Comparison of ENCODE assay signal across 15 mouse cellular contexts in genomic region chr11:120931479-120931878, GRCm38 (mm10). TPM values are rescaled to one million over a fixed set of nuclear protein-coding genes. Genes with fewer than 3 reads are reported as not detected.
DNase-seq lines count a peak whose midpoint lies in the region; ATAC-seq and TF ChIP-seq lines count a peak whose summit lies in the region.
"Had no signal": no experiment of that assay in that cellular context is flagged by ENCODE, and none has a peak within 500 bp of the region (broad histone marks: within the 10 kb centered on the region; RNA-seq: fewer than 3 reads in every experiment).

No protein-coding gene starts in this region.

- no peaks in the 10 kb centered on the region for H3K36me3 ChIP-seq in forebrain, embryonic 15.5 days
- H3K36me3 ChIP-seq in forebrain, embryonic 11.5 days (ENCODE audit: control insufficient read depth, insufficient read depth, low read length): no peaks in the 10 kb centered on the region
- H3K36me3 ChIP-seq in hindbrain, embryonic 13.5 days: no peaks in the 10 kb centered on the region; the same call in 1 of the 2 replicates
- H3K36me3 ChIP-seq in hindbrain, embryonic 11.5 days (ENCODE audit: control insufficient read depth, insufficient read depth, low read length): peaks cover 4% of the 10 kb centered on the region; the same call in 1 of the 2 replicates
- H3K36me3 ChIP-seq in liver, embryonic 15.5 days (replicated peaks): peaks cover 6% of the 10 kb centered on the region
- peaks cover 24% of the 10 kb centered on the region; the same call in 1 of the 2 replicates for H3K36me3 ChIP-seq in liver, embryonic 12.5 days
- H3K36me3 ChIP-seq in stomach, embryonic 15.5 days: no peaks in the 10 kb centered on the region
- H3K36me3 ChIP-seq in stomach, postnatal 0 days (ENCODE audit: control insufficient read depth, insufficient read depth, low read length): no peaks in the 10 kb centered on the region; the same call in 1 of the 2 replicates

- H3K4me2 ChIP-seq in forebrain, embryonic 15.5 days (replicated peaks): 0 out of 2 replicates have a peak overlapping the region, but pooled peaks have one; percentile 8
- no peak overlapping the region for H3K4me2 ChIP-seq in forebrain, embryonic 11.5 days (ENCODE audit: low read depth, low read length, severe bottlenecking)
- peak overlapping the region; percentile 78; the same call in 1 of the 2 replicates for H3K4me2 ChIP-seq in hindbrain, embryonic 13.5 days
- no peak overlapping the region for H3K4me2 ChIP-seq in hindbrain, embryonic 11.5 days (replicated peaks; ENCODE audit: low read depth, low read length)
- no peak overlapping the region for H3K4me2 ChIP-seq in liver, embryonic 15.5 days
- H3K4me2 ChIP-seq in liver, embryonic 12.5 days: no peak overlapping the region; the same call in 1 of the 2 replicates
- H3K4me2 ChIP-seq in stomach, embryonic 15.5 days: peak overlapping the region; percentile 93; the same call in 1 of the 2 replicates
- H3K4me2 ChIP-seq in stomach, postnatal 0 days (replicated peaks; ENCODE audit: low read depth): no peak overlapping the region

- no peak for TF ChIP-seq EP300 in stomach, postnatal 0 days (optimal IDR thresholded peaks at IDR 0.05)

- H3K27ac ChIP-seq in forebrain, embryonic 15.5 days (replicated peaks): no peak overlapping the region
- H3K27ac ChIP-seq in forebrain, embryonic 11.5 days (ENCODE audit: low read depth, low read length): no peak overlapping the region
- no peak overlapping the region for H3K27ac ChIP-seq in hindbrain, embryonic 13.5 days
- H3K27ac ChIP-seq in hindbrain, embryonic 11.5 days (ENCODE audit: low read depth, low read length): no peak overlapping the region
- H3K27ac ChIP-seq in liver, embryonic 15.5 days (replicated peaks): no peak overlapping the region
- H3K27ac ChIP-seq in liver, embryonic 12.5 days: no peak overlapping the region
- H3K27ac ChIP-seq in stomach, embryonic 15.5 days: no peak overlapping the region
- H3K27ac ChIP-seq in stomach, postnatal 0 days (replicated peaks): no peak overlapping the region
- H3K27ac ChIP-seq: forebrain, embryonic 13.5 days; left cerebral cortex, adult 2 months had no signal

- H3K4me1 ChIP-seq in forebrain, embryonic 15.5 days: peaks cover 10% of the 10 kb centered on the region; the same call in 1 of the 2 replicates
- no peaks in the 10 kb centered on the region for H3K4me1 ChIP-seq in forebrain, embryonic 11.5 days (replicated peaks; ENCODE audit: control insufficient read depth, insufficient read depth, low read length)
- H3K4me1 ChIP-seq in hindbrain, embryonic 13.5 days (replicated peaks): peaks cover 10% of the 10 kb centered on the region
- no peaks in the 10 kb centered on the region for H3K4me1 ChIP-seq in hindbrain, embryonic 11.5 days (replicated peaks; ENCODE audit: control insufficient read depth, insufficient read depth, low read length)
- H3K4me1 ChIP-seq in liver, embryonic 15.5 days (replicated peaks): peaks cover 46% of the 10 kb centered on the region
- H3K4me1 ChIP-seq in liver, embryonic 12.5 days: peaks cover 57% of the 10 kb centered on the region
- H3K4me1 ChIP-seq in stomach, embryonic 15.5 days: no peaks in the 10 kb centered on the region; the same call in 1 of the 2 replicates
- no peaks in the 10 kb centered on the region for H3K4me1 ChIP-seq in stomach, postnatal 0 days (replicated peaks; ENCODE audit: control insufficient read depth, insufficient read depth)

- no peak overlapping the region for H3K9ac ChIP-seq in forebrain, embryonic 15.5 days (replicated peaks)
- no peak overlapping the region for H3K9ac ChIP-seq in forebrain, embryonic 11.5 days (ENCODE audit: low read length)
- H3K9ac ChIP-seq in hindbrain, embryonic 13.5 days: no peak overlapping the region
- H3K9ac ChIP-seq in hindbrain, embryonic 11.5 days (ENCODE audit: low read depth, low read length): no peak overlapping the region
- H3K9ac ChIP-seq in liver, embryonic 15.5 days: no peak overlapping the region
- no peak overlapping the region for H3K9ac ChIP-seq in liver, embryonic 12.5 days
- no peak overlapping the region for H3K9ac ChIP-seq in stomach, embryonic 15.5 days
- H3K9ac ChIP-seq in stomach, postnatal 0 days (ENCODE audit: low read length): no peak overlapping the region

- WGBS in forebrain, embryonic 15.5 days: 91% methylated on average over 4 of the region's 4 CpGs
- WGBS in forebrain, embryonic 11.5 days: 94% methylated on average over 4 of the region's 4 CpGs
- 89% methylated on average over 4 of the region's 4 CpGs for WGBS in hindbrain, embryonic 13.5 days
- WGBS in hindbrain, embryonic 11.5 days: 92% methylated on average over 4 of the region's 4 CpGs
- 82% methylated on average over 4 of the region's 4 CpGs for WGBS in liver, embryonic 15.5 days (ENCODE audit: insufficient replicate concordance)
- 84% methylated on average over 4 of the region's 4 CpGs for WGBS in liver, embryonic 12.5 days (ENCODE audit: insufficient replicate concordance)
- 93% methylated on average over 4 of the region's 4 CpGs for WGBS in stomach, embryonic 15.5 days
- 88% methylated on average over 4 of the region's 4 CpGs for WGBS in stomach, postnatal 0 days

- TF ChIP-seq CTCF in stomach, postnatal 0 days (IDR thresholded peaks at IDR 0.05; ENCODE audit: low read depth): no peak

- no peaks in the 10 kb centered on the region for H3K27me3 ChIP-seq in forebrain, embryonic 15.5 days
- H3K27me3 ChIP-seq in forebrain, embryonic 11.5 days (ENCODE audit: control insufficient read depth, insufficient read depth, low read length): no peaks in the 10 kb centered on the region
- H3K27me3 ChIP-seq in hindbrain, embryonic 13.5 days: no peaks in the 10 kb centered on the region
- no peaks in the 10 kb centered on the region for H3K27me3 ChIP-seq in hindbrain, embryonic 11.5 days (ENCODE audit: control insufficient read depth, insufficient read depth, low read length)
- no peaks in the 10 kb centered on the region for H3K27me3 ChIP-seq in liver, embryonic 15.5 days
- H3K27me3 ChIP-seq in liver, embryonic 12.5 days (replicated peaks): no peaks in the 10 kb centered on the region
- no peaks in the 10 kb centered on the region for H3K27me3 ChIP-seq in stomach, embryonic 15.5 days (replicated peaks)
- no peaks in the 10 kb centered on the region for H3K27me3 ChIP-seq in stomach, postnatal 0 days (ENCODE audit: control insufficient read depth, insufficient read depth, low read length)
- H3K27me3 ChIP-seq: CH12.LX; forebrain, embryonic 13.5 days had no signal

- no peaks in the 10 kb centered on the region for H3K9me3 ChIP-seq in forebrain, embryonic 15.5 days
- H3K9me3 ChIP-seq in forebrain, embryonic 11.5 days (ENCODE audit: control insufficient read depth, low read length): no peaks in the 10 kb centered on the region
- H3K9me3 ChIP-seq in hindbrain, embryonic 13.5 days: no peaks in the 10 kb centered on the region
- H3K9me3 ChIP-seq in hindbrain, embryonic 11.5 days (ENCODE audit: control insufficient read depth, low read length): no peaks in the 10 kb centered on the region
- no peaks in the 10 kb centered on the region for H3K9me3 ChIP-seq in liver, embryonic 15.5 days (replicated peaks)
- H3K9me3 ChIP-seq in liver, embryonic 12.5 days (replicated peaks): 0 out of 2 replicates have a peak, but pooled peaks cover 3% of the 10 kb centered on the region
- no peaks in the 10 kb centered on the region for H3K9me3 ChIP-seq in stomach, embryonic 15.5 days
- no peaks in the 10 kb centered on the region for H3K9me3 ChIP-seq in stomach, postnatal 0 days (ENCODE audit: control insufficient read depth, low read length)
- H3K9me3 ChIP-seq: forebrain, embryonic 13.5 days; limb, embryonic 10.5 days had no signal

- no peak for ATAC-seq in forebrain, embryonic 15.5 days (replicated peaks)
- ATAC-seq in forebrain, embryonic 11.5 days (replicated peaks; ENCODE audit: low FRiP score): no peak
- ATAC-seq in hindbrain, embryonic 13.5 days (ENCODE audit: low FRiP score): no peak
- ATAC-seq in hindbrain, embryonic 11.5 days (ENCODE audit: low FRiP score): no peak
- no peak for ATAC-seq in liver, embryonic 15.5 days (ENCODE audit: insufficient read depth)
- ATAC-seq in liver, embryonic 12.5 days: no peak
- no peak for ATAC-seq in stomach, embryonic 15.5 days (ENCODE audit: insufficient read depth, low FRiP score, low read depth)
- ATAC-seq in stomach, postnatal 0 days (ENCODE audit: low FRiP score, low TSS enrichment): no peak

- no peak overlapping the region for H3K4me3 ChIP-seq in forebrain, embryonic 15.5 days
- no peak overlapping the region for H3K4me3 ChIP-seq in forebrain, embryonic 11.5 days (ENCODE audit: low read depth, low read length)
- H3K4me3 ChIP-seq in hindbrain, embryonic 13.5 days: no peak overlapping the region
- H3K4me3 ChIP-seq in hindbrain, embryonic 11.5 days (ENCODE audit: low read depth, low read length): no peak overlapping the region
- H3K4me3 ChIP-seq in liver, embryonic 15.5 days (replicated peaks): peak overlapping the region; percentile 82; the same call in 1 of the 2 replicates
- H3K4me3 ChIP-seq in liver, embryonic 12.5 days: no peak overlapping the region; the same call in 1 of the 2 replicates
- no peak overlapping the region for H3K4me3 ChIP-seq in stomach, embryonic 15.5 days (replicated peaks)
- H3K4me3 ChIP-seq in stomach, postnatal 0 days (ENCODE audit: low read depth, low read length): no peak overlapping the region

- DNase-seq in forebrain, embryonic 11.5 days (ENCODE audit: low spot score): no peak
- DNase-seq in hindbrain, embryonic 11.5 days (ENCODE audit: low spot score): no peak
- no peak for DNase-seq in stomach, postnatal 0 days (ENCODE audit: low spot score)
- DNase-seq: cerebellum, adult 9-10 months; heart, postnatal 36 days; thymus, postnatal 4 days had no signal

RNA-seq across cellular contexts. Expression of gene Ccdc57, which starts 1.2 kb away (rescaled TPM):
- 6.7 and 7.0 TPM in 2 replicates for polyA plus RNA-seq in forebrain, embryonic 15.5 days (2015; fragmentation: Nextera tagmentation; extraction: Ambion mirVana)
- polyA plus RNA-seq in forebrain, embryonic 11.5 days (2014; fragmentation: Nextera tagmentation; extraction: Ambion mirVana): 6.1 and 7.7 TPM in 2 replicates
- polyA plus RNA-seq in hindbrain, embryonic 13.5 days (2015; fragmentation: Nextera tagmentation; extraction: Ambion mirVana): 4.8 and 5.4 TPM in 2 replicates
- 3.9 and 4.7 TPM in 2 replicates for polyA plus RNA-seq in hindbrain, embryonic 11.5 days (2014; fragmentation: Nextera tagmentation; extraction: Ambion mirVana)
- 1.8 TPM in 2 replicates for polyA plus RNA-seq in liver, embryonic 15.5 days (2015; fragmentation: Nextera tagmentation; extraction: Ambion mirVana)
- 2.9 and 3.2 TPM in 2 replicates for polyA plus RNA-seq in liver, embryonic 12.5 days (2016; fragmentation: Nextera tagmentation; extraction: Ambion mirVana)
- 4.5 and 5.6 TPM in 2 replicates for polyA plus RNA-seq in stomach, embryonic 15.5 days (2015; fragmentation: Nextera tagmentation; extraction: Ambion mirVana)
- polyA plus RNA-seq in stomach, postnatal 0 days (2015; fragmentation: Nextera tagmentation; extraction: Ambion mirVana): 1.1 and 1.4 TPM in 2 replicates

RNA-seq across cellular contexts. Expression of gene Slc16a3, which starts 16.8 kb away (rescaled TPM):
- 9.1 and 9.6 TPM in 2 replicates for polyA plus RNA-seq in forebrain, embryonic 15.5 days (2015; fragmentation: Nextera tagmentation; extraction: Ambion mirVana)
- 55.5 and 62.1 TPM in 2 replicates for polyA plus RNA-seq in forebrain, embryonic 11.5 days (2014; fragmentation: Nextera tagmentation; extraction: Ambion mirVana)
- polyA plus RNA-seq in hindbrain, embryonic 13.5 days (2015; fragmentation: Nextera tagmentation; extraction: Ambion mirVana): 11.7 and 14.9 TPM in 2 replicates
- 25.8 and 32.0 TPM in 2 replicates for polyA plus RNA-seq in hindbrain, embryonic 11.5 days (2014; fragmentation: Nextera tagmentation; extraction: Ambion mirVana)
- 73.5 and 82.2 TPM in 2 replicates for polyA plus RNA-seq in liver, embryonic 15.5 days (2015; fragmentation: Nextera tagmentation; extraction: Ambion mirVana)
- polyA plus RNA-seq in liver, embryonic 12.5 days (2016; fragmentation: Nextera tagmentation; extraction: Ambion mirVana): 166 and 170 TPM in 2 replicates
- polyA plus RNA-seq in stomach, embryonic 15.5 days (2015; fragmentation: Nextera tagmentation; extraction: Ambion mirVana): 57.7 and 60.4 TPM in 2 replicates
- polyA plus RNA-seq in stomach, postnatal 0 days (2015; fragmentation: Nextera tagmentation; extraction: Ambion mirVana): 7.2 and 10.0 TPM in 2 replicates

RNA-seq across cellular contexts. Expression of gene Csnk1d, which starts 59.7 kb away (rescaled TPM):
- polyA plus RNA-seq in forebrain, embryonic 15.5 days (2015; fragmentation: Nextera tagmentation; extraction: Ambion mirVana): 145 and 157 TPM in 2 replicates
- 102 and 103 TPM in 2 replicates for polyA plus RNA-seq in forebrain, embryonic 11.5 days (2014; fragmentation: Nextera tagmentation; extraction: Ambion mirVana)
- polyA plus RNA-seq in hindbrain, embryonic 13.5 days (2015; fragmentation: Nextera tagmentation; extraction: Ambion mirVana): 147 and 148 TPM in 2 replicates
- polyA plus RNA-seq in hindbrain, embryonic 11.5 days (2014; fragmentation: Nextera tagmentation; extraction: Ambion mirVana): 58.4 and 71.3 TPM in 2 replicates
- polyA plus RNA-seq in liver, embryonic 15.5 days (2015; fragmentation: Nextera tagmentation; extraction: Ambion mirVana): 36.1 and 38.5 TPM in 2 replicates
- polyA plus RNA-seq in liver, embryonic 12.5 days (2016; fragmentation: Nextera tagmentation; extraction: Ambion mirVana): 58.4 and 61.1 TPM in 2 replicates
- 110 and 119 TPM in 2 replicates for polyA plus RNA-seq in stomach, embryonic 15.5 days (2015; fragmentation: Nextera tagmentation; extraction: Ambion mirVana)
- polyA plus RNA-seq in stomach, postnatal 0 days (2015; fragmentation: Nextera tagmentation; extraction: Ambion mirVana): 60.7 and 63.8 TPM in 2 replicates

Comparison
In these comparisons a context has a peak if more than half of its experiments do, and no peak if none do; other contexts are left out.
1. H3K4me2 ChIP-seq: peak in forebrain, embryonic 15.5 days (single experiment), hindbrain, embryonic 13.5 days (single experiment) and stomach, embryonic 15.5 days (single experiment); none in forebrain, embryonic 11.5 days (single experiment), hindbrain, embryonic 11.5 days (single experiment), liver, embryonic 15.5 days (single experiment), liver, embryonic 12.5 days (single experiment) and stomach, postnatal 0 days (single experiment).